Mouse (Mus musculus): Measurements from ENCODE around the gene Baz2b. TPM values are rescaled to one million over a fixed set of nuclear protein-coding genes. Genes with fewer than 3 reads are reported as not detected.

Baz2b gene
- polyA plus RNA-seq, 1 experiment, result 17.1 TPM

DNA sequence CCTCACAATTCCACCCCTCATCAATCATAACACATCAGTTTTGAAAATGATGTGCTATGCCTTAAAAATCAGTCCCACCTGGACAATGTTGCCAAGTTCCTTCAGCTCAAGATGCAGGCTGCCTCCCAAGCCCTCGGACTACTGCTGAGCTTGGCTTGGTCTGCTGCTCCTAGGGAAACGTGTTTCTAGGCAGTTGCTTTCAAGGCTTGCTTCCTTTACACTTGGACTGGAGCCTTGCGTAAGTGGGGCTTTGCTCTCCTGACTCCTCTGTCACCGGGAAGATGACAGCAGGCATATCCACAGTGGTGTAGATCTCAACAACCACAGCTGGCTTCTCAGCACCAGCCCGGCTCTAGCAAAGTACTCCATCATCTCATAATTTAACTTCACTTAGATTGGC is 138.7 kb downstream of the Baz2b start:
- H3K4me1 ChIP-seq, result peaks cover 52% of the 10 kb centered on the region
- H3K9me3 ChIP-seq, result no peaks in the 10 kb centered on the region
- H3K4me3 ChIP-seq (replicated peaks), result peak overlapping the region; percentile 21
- peaks cover 17% of the 10 kb centered on the region for H3K36me3 ChIP-seq (replicated peaks; ENCODE audit: low read length)
- TF ChIP-seq FLI1 (IDR thresholded peaks at IDR 0.05; ENCODE audit: low read length) (no peak), GATA1 (IDR thresholded peaks at IDR 0.05; ENCODE audit: borderline replicate concordance, low read length) (no peak)
- H3K27me3 ChIP-seq (replicated peaks), result no peaks in the 10 kb centered on the region

GRCm38 (mm10) chr2:60068468-60068867 is 141.2 kb downstream of the Baz2b start:
- TF ChIP-seq GATA1 (IDR thresholded peaks at IDR 0.05; ENCODE audit: borderline replicate concordance, low read length) (no peak), FLI1 (IDR thresholded peaks at IDR 0.05; ENCODE audit: low read length) (no peak)
- H3K4me3 ChIP-seq (replicated peaks), result no peak overlapping the region

DNA sequence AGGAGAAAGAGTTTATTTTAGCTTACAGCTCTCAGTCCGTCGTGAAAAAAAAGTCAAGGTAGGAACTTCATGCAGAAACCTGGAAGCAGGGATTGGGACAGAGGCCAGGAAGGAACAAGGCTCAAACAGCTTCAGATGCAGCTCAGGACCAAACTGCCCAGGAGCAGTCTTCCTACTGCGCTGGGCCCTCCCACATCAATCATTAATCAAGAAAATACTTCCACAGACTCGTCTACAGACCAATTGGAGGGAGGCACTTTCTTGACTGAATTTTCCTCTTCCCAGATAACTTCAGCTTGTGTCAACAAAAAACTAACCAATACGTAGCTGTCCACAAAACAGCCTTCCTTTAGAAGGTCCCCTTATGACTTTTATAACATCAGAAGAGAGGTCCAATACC is 144.2 kb downstream of the Baz2b start:
- no peak for TF ChIP-seq FLI1 (IDR thresholded peaks at IDR 0.05; ENCODE audit: low read length)
- no peak for TF ChIP-seq GATA1 (IDR thresholded peaks at IDR 0.05; ENCODE audit: borderline replicate concordance, low read length)
- Histone ChIP-seq H3K27me3 (replicated peaks) (no peaks in the 10 kb centered on the region), H3K9me3 (peaks cover 28% of the 10 kb centered on the region), H3K4me3 (replicated peaks) (no peak overlapping the region), H3K4me1 (peaks cover 18% of the 10 kb centered on the region; the same call in 1 of the 2 replicates), H3K36me3 (replicated peaks; ENCODE audit: low read length) (peaks cover 54% of the 10 kb centered on the region)

More at GRCm38 (mm10) chr2:60068468-60068867, 141.2 kb downstream of the Baz2b start:
- Histone ChIP-seq H3K27me3 (replicated peaks) (no peaks in the 10 kb centered on the region), H3K9me3 (peaks cover 17% of the 10 kb centered on the region), H3K36me3 (replicated peaks; ENCODE audit: low read length) (peaks cover 35% of the 10 kb centered on the region), H3K4me1 (peaks cover 35% of the 10 kb centered on the region)

- Histone ChIP-seq H3K36me3 (replicated peaks; ENCODE audit: low read length) (peaks cover 47% of the 10 kb centered on the region), H3K4me1 (peaks cover 19% of the 10 kb centered on the region), H3K9me3 (peaks cover 28% of the 10 kb centered on the region), H3K4me3 (replicated peaks) (no peak overlapping the region), H3K27me3 (replicated peaks) (no peaks in the 10 kb centered on the region)
- no peak for TF ChIP-seq FLI1 (IDR thresholded peaks at IDR 0.05; ENCODE audit: low read length)
- TF ChIP-seq GATA1 (IDR thresholded peaks at IDR 0.05; ENCODE audit: borderline replicate concordance, low read length), result no peak
These were observed 149.4 kb downstream of the Baz2b start for GRCm38 (mm10) chr2:60060185-60060775.

DNA sequence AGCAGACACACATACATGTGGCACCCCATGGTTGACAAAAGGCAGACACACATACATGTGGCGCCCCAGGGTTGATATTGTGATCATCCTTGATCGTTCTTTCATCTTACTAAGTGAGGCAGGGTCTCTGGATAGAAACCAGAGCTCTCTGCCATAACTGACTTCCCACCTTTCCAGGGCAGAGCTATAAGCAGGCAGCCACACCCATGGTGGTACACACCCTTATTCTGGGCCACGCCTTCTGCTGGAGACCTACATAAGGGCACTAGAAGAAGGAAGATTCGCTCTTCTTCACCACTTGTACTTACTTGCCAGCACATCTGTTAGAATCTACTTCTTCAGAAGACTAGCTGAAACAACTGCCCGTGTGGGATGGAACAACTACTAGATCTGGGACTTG is 150.3 kb downstream of the Baz2b start:
- TF ChIP-seq GATA1 (IDR thresholded peaks at IDR 0.05; ENCODE audit: borderline replicate concordance, low read length) (no peak), FLI1 (IDR thresholded peaks at IDR 0.05; ENCODE audit: low read length) (no peak)
- no peak overlapping the region for H3K4me3 ChIP-seq (replicated peaks)
- H3K9me3 ChIP-seq, result peaks cover 19% of the 10 kb centered on the region
- H3K36me3 ChIP-seq (replicated peaks; ENCODE audit: low read length), result peaks cover 37% of the 10 kb centered on the region
- peaks cover 25% of the 10 kb centered on the region for H3K4me1 ChIP-seq
- H3K27me3 ChIP-seq (replicated peaks), result no peaks in the 10 kb centered on the region

- H3K27me3 ChIP-seq (replicated peaks), result no peaks in the 10 kb centered on the region
- no peaks in the 10 kb centered on the region for H3K9me3 ChIP-seq
- peaks cover 42% of the 10 kb centered on the region for H3K4me1 ChIP-seq
- H3K36me3 ChIP-seq (replicated peaks; ENCODE audit: low read length), result peaks cover 11% of the 10 kb centered on the region
- H3K4me3 ChIP-seq (replicated peaks), result no peak overlapping the region
- TF ChIP-seq GATA1 (IDR thresholded peaks at IDR 0.05; ENCODE audit: borderline replicate concordance, low read length), result no peak
- no peak for TF ChIP-seq FLI1 (IDR thresholded peaks at IDR 0.05; ENCODE audit: low read length)
These were observed 153.6 kb downstream of the Baz2b start for GRCm38 (mm10) chr2:60056043-60056442.

GRCm38 (mm10) chr2:60054808-60055535 is 154.7 kb downstream of the Baz2b start:
- TF ChIP-seq GATA1 (IDR thresholded peaks at IDR 0.05; ENCODE audit: borderline replicate concordance, low read length) (no peak), FLI1 (IDR thresholded peaks at IDR 0.05; ENCODE audit: low read length) (no peak)
- H3K9me3 ChIP-seq, result no peaks in the 10 kb centered on the region
- no peak overlapping the region for H3K4me3 ChIP-seq (replicated peaks)
- peaks cover 53% of the 10 kb centered on the region for H3K4me1 ChIP-seq
- no peaks in the 10 kb centered on the region for H3K27me3 ChIP-seq (replicated peaks)
- peaks cover 4% of the 10 kb centered on the region for H3K36me3 ChIP-seq (replicated peaks; ENCODE audit: low read length)

GRCm38 (mm10) chr2:60053222-60054010 is 156.2 kb downstream of the Baz2b start:
- H3K27me3 ChIP-seq (replicated peaks), result no peaks in the 10 kb centered on the region
- H3K4me1 ChIP-seq, result peaks cover 61% of the 10 kb centered on the region
- TF ChIP-seq GATA1 (IDR thresholded peaks at IDR 0.05; ENCODE audit: borderline replicate concordance, low read length) (no peak), FLI1 (IDR thresholded peaks at IDR 0.05; ENCODE audit: low read length) (no peak)
- H3K36me3 ChIP-seq (replicated peaks; ENCODE audit: low read length), result no peaks in the 10 kb centered on the region
- no peaks in the 10 kb centered on the region for H3K9me3 ChIP-seq
- no peak overlapping the region for H3K4me3 ChIP-seq (replicated peaks)

GRCm38 (mm10) chr2:60050667-60051460 is 158.8 kb downstream of the Baz2b start:
- Histone ChIP-seq H3K4me1 (peaks cover 76% of the 10 kb centered on the region), H3K4me3 (replicated peaks) (no peak overlapping the region)

More at GRCm38 (mm10) chr2:60050667-60051460, 158.8 kb downstream of the Baz2b start:
- H3K9me3 ChIP-seq, result no peaks in the 10 kb centered on the region
- H3K27me3 ChIP-seq (replicated peaks), result no peaks in the 10 kb centered on the region
- H3K36me3 ChIP-seq (replicated peaks; ENCODE audit: low read length), result no peaks in the 10 kb centered on the region
- TF ChIP-seq FLI1 (IDR thresholded peaks at IDR 0.05; ENCODE audit: low read length) (no peak), GATA1 (IDR thresholded peaks at IDR 0.05; ENCODE audit: borderline replicate concordance, low read length) (no peak)

Measured in megakaryocyte, embryonic 14.5 days (primary cell).